Mouse (Mus musculus) thymus, postnatal 4 days (tissue): ENCODE data around the gene AW209491.

Experiments used
- DNase-seq: peaks from one replicate; pipeline ENCODE4 v3.0.0; 2021

The AW209491 gene

GRCm38 (mm10) chr13:14629726-14630641 lies at the start of gene AW209491:
Gene AW209491 (plus strand): TSS chr13:14630154.
- DNase-seq = peak; percentile 95

GRCm38 (mm10) chr13:14580392-14580791 lies 49.6 kb upstream of the AW209491 start:
- no peak for DNase-seq

GRCm38 (mm10) chr13:14602744-14603143 lies 27.2 kb upstream of the AW209491 start:
- DNase-seq = no peak

GRCm38 (mm10) chr13:14607616-14608015 lies 22.3 kb upstream of the AW209491 start:
- no peak for DNase-seq

GRCm38 (mm10) chr13:14612463-14612862 lies 17.5 kb upstream of the AW209491 start:
- DNase-seq = no peak

- peak; percentile 96 for DNase-seq
Measured at GRCm38 (mm10) chr13:14612926-14613529, 16.9 kb upstream of the AW209491 start, which contains the start of the genes Mrpl32 and Psma2. Gene Mrpl32 (minus strand): TSS chr13:14613165. Gene Psma2 (plus strand): TSS chr13:14613240.

GRCm38 (mm10) chr13:14613553-14613952 lies 16.4 kb upstream of the AW209491 start:
- DNase-seq = no peak

GRCm38 (mm10) chr13:14618724-14619123 lies 11.2 kb upstream of the AW209491 start:
- peak; percentile 85 for DNase-seq

- DNase-seq = no peak
Measured at GRCm38 (mm10) chr13:14639998-14640397, 10.0 kb downstream of the AW209491 start.

GRCm38 (mm10) chr13:14649301-14649700 lies 19.3 kb downstream of the AW209491 start:
- no peak for DNase-seq

GRCm38 (mm10) chr13:14667107-14667506 lies 37.2 kb downstream of the AW209491 start:
- no peak for DNase-seq

- no peak for DNase-seq
Measured at GRCm38 (mm10) chr13:14670342-14670741, 40.4 kb downstream of the AW209491 start.
